Mouse (Mus musculus) lung, embryonic 14.5 days (tissue): ENCODE measurements around the gene 0610010F05Rik. TPM values are rescaled to one million over a fixed set of nuclear protein-coding genes. Genes with fewer than 3 reads are reported as not detected.

Experiments used
- ATAC-seq: fragments of 200-750 bp; cut with Nextera tagmentation; 2 replicates; pipeline ENCODE4 v1.8.0; 2017; ENCODE audit warnings: mild to moderate bottlenecking, moderate TSS enrichment, moderate library complexity; ENCODE audit not compliant: insufficient read depth
- DNase-seq: peaks from one replicate; pipeline ENCODE4 v3.0.0-alpha.2; 2015
- H3K27ac ChIP-seq: fragments of 300-500 bp; sonication (generic); 2 replicates; pipeline ENCODE4 v1.5.1; 2014; ENCODE audit warnings: low read depth, mild to moderate bottlenecking, moderate library complexity
- H3K27me3 ChIP-seq: fragments of 300-500 bp; sonication (generic); 2 replicates; pipeline ENCODE4 v1.6.1; 2014; ENCODE audit warnings: low read length, control low read depth; ENCODE audit not compliant: insufficient read depth
- H3K36me3 ChIP-seq: fragments of 300-500 bp; sonication (generic); 2 replicates; pipeline ENCODE4 v1.6.1; 2014; ENCODE audit warnings: control low read depth; ENCODE audit not compliant: insufficient read depth
- H3K4me1 ChIP-seq: fragments of 300-500 bp; sonication (generic); 2 replicates; pipeline ENCODE4 v1.6.1; 2014; ENCODE audit warnings: antibody characterized with exemption, control low read depth; ENCODE audit not compliant: insufficient read depth
- H3K4me2 ChIP-seq: fragments of 300-500 bp; sonication (generic); 2 replicates; pipeline ENCODE4 v1.6.1; 2014; ENCODE audit warnings: mild to moderate bottlenecking
- H3K4me3 ChIP-seq: fragments of 300-500 bp; sonication (generic); 2 replicates; pipeline ENCODE4 v1.5.1; 2014; ENCODE audit warnings: low read depth, low read length
- H3K9ac ChIP-seq: fragments of 300-500 bp; sonication (generic); 2 replicates; pipeline ENCODE4 v1.6.1; 2014
- H3K9me3 ChIP-seq: fragments of 300-500 bp; sonication (generic); 2 replicates; pipeline ENCODE4 v1.6.1; 2016; ENCODE audit warnings: low read depth, low read length, control low read depth
- CTCF ChIP-seq: IDR thresholded peaks from 2 replicates; pipeline ENCODE4 v1.5.1; 2016; ENCODE audit warnings: antibody characterized with exemption, low read depth
- WGBS: fragments of 180-500 bp; shearing (Covaris S2); extraction: QIAGEN DNeasy Blood & Tissue Kit; methylation state at CpG from one replicate; pipeline ENCODE4 v1.1.7; 2014; 5-methylcytosine and 5-hydroxymethylcytosine counted together
- polyA plus RNA-seq: library from polyadenylated mRNA; unstranded; fragments of >200 nt; fragmentation: Nextera tagmentation; extraction: Ambion mirVana; gene quantifications from 2 replicates; pipeline ENCODE4 v1.2.1, GENCODE M21; 2014

Gene 0610010F05Rik
- polyA plus RNA-seq, 1 experiment from 2014 or later: 21.6 TPM

DNA sequence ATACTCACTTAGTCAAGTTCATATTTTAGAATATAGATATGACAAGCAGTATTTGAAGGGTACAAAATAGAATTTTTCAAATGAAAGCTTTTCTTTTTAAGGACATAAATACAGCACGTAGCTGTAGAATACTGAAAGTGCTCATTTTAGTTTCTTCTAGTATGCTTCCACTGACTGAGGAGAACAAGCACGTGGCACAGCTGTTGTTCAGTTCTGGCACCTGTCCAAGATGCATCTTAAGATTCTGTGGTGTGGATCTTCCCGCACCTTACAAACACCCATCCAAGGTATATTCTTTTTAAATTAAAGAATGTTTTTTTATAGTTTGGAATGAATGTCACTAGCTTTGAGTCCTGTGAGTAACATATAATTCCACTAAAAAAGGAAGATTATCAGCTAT lies 33.7 kb upstream of the 0610010F05Rik start:
- Histone ChIP-seq H3K4me1 (no peaks in the 10 kb centered on the region), H3K27ac (no peak overlapping the region; the same call in 1 of the 2 replicates), H3K4me3 (peak overlapping the region; percentile 89), H3K27me3 (no peaks in the 10 kb centered on the region), H3K9ac (no peak overlapping the region; the same call in 1 of the 2 replicates), H3K9me3 (no peaks in the 10 kb centered on the region), H3K36me3 (peaks cover 5% of the 10 kb centered on the region; the same call in 1 of the 2 replicates), H3K4me2 (peak overlapping the region; percentile 73)
- no peak for TF ChIP-seq CTCF
- ATAC-seq (no peak), DNase-seq (peak; percentile 56)
- 31% methylated on average over 3 of the region's 3 CpGs for WGBS

DNA sequence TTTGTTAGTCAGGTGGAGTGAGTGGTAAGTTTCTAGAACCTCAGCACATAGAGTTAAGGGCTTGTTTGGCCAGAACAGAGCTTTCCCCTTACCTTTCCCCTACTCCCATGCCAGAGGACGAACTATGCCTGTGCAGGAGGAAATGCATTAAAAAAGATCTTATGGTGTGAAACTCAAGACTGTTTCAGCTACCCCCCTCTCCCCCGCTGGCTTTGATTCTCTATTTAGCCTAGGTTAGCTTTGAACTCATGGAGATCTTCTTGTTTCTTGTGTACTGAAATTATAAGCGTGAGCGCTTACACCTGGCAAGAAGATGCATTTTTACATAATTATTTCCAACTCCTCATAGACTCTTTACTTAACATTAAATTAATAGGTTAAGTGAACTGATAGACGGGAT lies 33.1 kb upstream of the 0610010F05Rik start:
- no peak for TF ChIP-seq CTCF
- no peak for DNase-seq
- Histone ChIP-seq H3K36me3 (peaks cover 5% of the 10 kb centered on the region; the same call in 1 of the 2 replicates), H3K4me2 (peak overlapping the region; percentile 73), H3K4me1 (no peaks in the 10 kb centered on the region), H3K9me3 (no peaks in the 10 kb centered on the region), H3K27me3 (no peaks in the 10 kb centered on the region), H3K27ac (peak overlapping the region; percentile 90), H3K4me3 (peak overlapping the region; percentile 89), H3K9ac (peak overlapping the region; percentile 87)
- 5% methylated on average over 5 of the region's 5 CpGs for WGBS
- ATAC-seq: no peak

DNA sequence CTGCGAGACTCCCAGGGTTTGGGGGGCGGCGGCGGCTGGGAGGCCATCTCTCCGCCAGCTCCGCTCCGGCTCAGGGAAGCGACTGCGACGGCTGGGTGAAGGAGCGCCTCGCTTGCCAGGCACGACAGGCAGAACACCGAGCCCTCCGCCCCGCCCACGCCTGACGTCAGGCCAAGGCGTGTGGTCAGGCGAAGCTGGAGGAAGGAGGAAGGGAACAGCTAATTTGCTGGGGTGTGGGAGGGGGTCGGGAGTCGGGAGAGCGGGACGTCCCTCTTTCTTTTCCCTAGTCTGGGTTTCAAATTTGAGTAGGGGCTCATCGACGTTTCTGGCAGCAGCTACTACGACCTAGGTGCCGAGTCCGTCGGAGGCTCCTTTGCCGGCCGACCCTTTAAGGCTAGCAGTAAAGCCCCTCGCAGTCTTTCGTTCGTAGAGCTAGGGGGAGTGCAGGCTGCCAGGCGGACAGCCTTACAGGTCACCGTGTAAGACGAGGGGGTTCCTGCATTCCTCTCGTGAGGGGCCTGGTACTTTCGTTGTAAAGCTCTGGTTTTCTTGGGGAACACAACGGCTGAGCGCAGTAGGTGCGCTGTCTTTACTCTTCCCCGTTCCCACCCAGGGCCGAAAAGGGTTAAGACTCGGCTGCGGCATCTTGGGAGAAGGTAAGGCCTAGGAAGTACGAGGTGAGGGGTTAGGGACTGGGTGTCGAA lies 32.5 kb upstream of the 0610010F05Rik start, which contains the start of gene Pex13:
Gene Pex13 (minus strand): TSS at position 162 of the 704 bp plus-strand sequence.
- Histone ChIP-seq H3K27ac (peak within 1 kb of the TSS; percentile 90), H3K27me3 (no peaks in the 10 kb centered on the region), H3K4me2 (peak within 1 kb of the TSS; percentile 73), H3K36me3 (peaks cover 5% of the 10 kb centered on the region; the same call in 1 of the 2 replicates), H3K9ac (peak within 1 kb of the TSS; percentile 87), H3K4me1 (no peaks in the 10 kb centered on the region), H3K4me3 (peak within 1 kb of the TSS; percentile 89), H3K9me3 (no peaks in the 10 kb centered on the region)
- ATAC-seq (peak; percentile 98), DNase-seq (peak; percentile 99)
- TF ChIP-seq CTCF: peak; percentile 11; the same call in 1 of the 2 replicates
- under 1% methylated on average over 49 of the region's 49 CpGs for WGBS

DNA sequence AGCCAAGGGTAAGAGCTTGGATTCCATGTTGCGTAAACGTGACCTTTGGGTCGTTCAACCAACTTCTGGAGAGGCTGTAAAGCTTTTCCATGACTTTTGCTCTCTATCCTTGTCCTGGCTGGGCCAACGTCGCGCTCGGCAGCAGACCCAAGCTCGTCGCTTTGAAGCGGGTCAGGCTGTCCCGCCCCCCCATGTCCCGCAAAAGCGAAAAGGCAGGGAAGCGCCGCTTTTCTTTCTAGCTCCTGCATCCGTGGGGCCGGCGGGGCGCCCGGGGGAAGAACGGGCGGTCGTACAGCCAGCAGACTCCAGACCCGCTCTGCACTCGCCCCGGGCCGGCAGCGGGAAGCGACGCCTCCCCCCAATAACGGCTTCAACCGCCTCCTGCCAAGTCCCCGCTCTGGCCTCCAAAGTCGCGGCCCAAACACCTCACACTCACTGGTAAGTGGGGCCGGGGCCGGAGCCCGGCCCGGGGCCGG lies 31.9 kb upstream of the 0610010F05Rik start, which contains the start of gene Pus10:
Gene Pus10 (plus strand): TSS at position 364 of the 476 bp plus-strand sequence.
- DNase-seq: peak; percentile 72
- H3K4me2 ChIP-seq: peak within 1 kb of the TSS; percentile 73
- H3K27me3 ChIP-seq: no peaks in the 10 kb centered on the region
- H3K27ac ChIP-seq: peak within 1 kb of the TSS; percentile 90
- peaks cover 5% of the 10 kb centered on the region; the same call in 1 of the 2 replicates for H3K36me3 ChIP-seq
- H3K9me3 ChIP-seq: no peaks in the 10 kb centered on the region
- under 1% methylated on average over 40 of the region's 40 CpGs for whole genome bisulfite sequencing
- TF ChIP-seq CTCF: no peak
- H3K4me3 ChIP-seq: peak within 1 kb of the TSS; percentile 89
- ATAC-seq: peak; percentile 69; the same call in 1 of the 2 replicates
- no peaks in the 10 kb centered on the region for H3K4me1 ChIP-seq
- peak within 1 kb of the TSS; percentile 87 for H3K9ac ChIP-seq

DNA sequence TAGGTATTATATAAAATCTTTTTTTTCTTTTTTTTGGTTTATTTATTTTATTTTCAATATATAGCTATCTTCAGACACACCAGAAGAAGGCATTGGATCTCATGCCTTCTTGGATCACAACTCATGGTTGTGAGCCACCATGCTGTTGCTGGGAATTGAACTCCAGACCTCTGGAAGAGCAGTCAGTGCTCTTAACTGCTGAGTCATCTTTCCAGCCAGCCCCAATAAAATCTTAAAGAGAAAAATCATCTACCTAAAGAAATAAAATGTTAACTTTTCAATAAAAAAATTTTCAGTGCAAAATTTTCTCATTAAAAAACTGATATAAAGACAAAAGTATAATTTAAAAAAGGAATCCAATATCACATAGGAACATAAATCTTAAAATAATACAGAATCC lies 30.8 kb upstream of the 0610010F05Rik start:
- H3K4me3 ChIP-seq: peak overlapping the region; percentile 14; the same call in 1 of the 2 replicates
- H3K27ac ChIP-seq: no peak overlapping the region
- H3K9ac ChIP-seq: no peak overlapping the region
- no peak for DNase-seq
- no peaks in the 10 kb centered on the region for H3K27me3 ChIP-seq
- H3K4me1 ChIP-seq: no peaks in the 10 kb centered on the region
- peaks cover 4% of the 10 kb centered on the region; the same call in 1 of the 2 replicates for H3K36me3 ChIP-seq
- peak overlapping the region; percentile 43 for H3K4me2 ChIP-seq
- TF ChIP-seq CTCF: no peak
- H3K9me3 ChIP-seq: no peaks in the 10 kb centered on the region
- no peak for ATAC-seq

DNA sequence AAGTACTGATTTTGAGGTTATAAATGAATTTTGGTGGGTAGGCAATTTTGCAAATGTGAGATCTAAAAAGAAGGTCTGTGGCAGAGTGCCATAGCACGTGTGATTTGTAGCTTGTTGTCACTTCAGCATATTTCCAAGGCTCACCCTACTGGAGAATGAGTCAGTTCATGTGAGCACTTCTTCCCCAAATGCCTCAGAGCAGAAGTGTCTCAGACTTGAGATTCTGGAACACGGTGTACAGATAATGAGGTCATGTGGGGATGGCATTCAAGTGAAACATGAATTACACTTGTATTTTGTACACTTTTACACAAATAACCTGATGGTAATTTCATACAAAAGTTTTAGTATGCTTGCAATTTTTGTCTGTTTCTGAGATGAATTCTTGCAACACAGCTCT lies 24.4 kb upstream of the 0610010F05Rik start:
- no peak for TF ChIP-seq CTCF
- WGBS: 59% methylated on average over 2 of the region's 2 CpGs
- Histone ChIP-seq H3K9me3 (no peaks in the 10 kb centered on the region), H3K4me3 (no peak overlapping the region), H3K36me3 (0 out of 2 replicates have a peak, but pooled peaks cover 3% of the 10 kb centered on the region), H3K27me3 (no peaks in the 10 kb centered on the region), H3K4me1 (no peaks in the 10 kb centered on the region), H3K4me2 (no peak overlapping the region), H3K27ac (no peak overlapping the region), H3K9ac (no peak overlapping the region)
- ATAC-seq (no peak), DNase-seq (no peak)

DNA sequence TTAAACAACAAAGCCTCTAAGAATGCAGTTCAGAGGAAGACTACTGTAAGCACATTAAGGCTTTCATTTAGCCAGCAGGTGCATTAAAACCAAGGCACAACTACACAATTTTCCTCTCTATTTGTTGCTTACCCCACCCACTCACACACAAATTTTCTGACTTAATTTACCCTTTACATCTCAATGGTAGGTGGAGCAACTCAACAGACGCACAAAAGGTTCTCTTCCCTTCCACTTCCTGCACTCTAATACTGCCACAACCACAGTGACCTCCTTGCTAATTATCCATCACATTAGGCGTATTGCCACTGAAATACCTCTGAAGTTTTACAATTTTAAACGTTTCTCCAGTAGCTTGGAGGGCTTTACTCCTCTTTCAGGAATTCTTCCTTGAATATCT lies 20.2 kb upstream of the 0610010F05Rik start:
- Histone ChIP-seq H3K4me3 (no peak overlapping the region), H3K36me3 (peaks cover 12% of the 10 kb centered on the region), H3K27ac (no peak overlapping the region), H3K4me1 (no peaks in the 10 kb centered on the region), H3K9me3 (no peaks in the 10 kb centered on the region), H3K9ac (no peak overlapping the region), H3K4me2 (no peak overlapping the region), H3K27me3 (no peaks in the 10 kb centered on the region)
- DNase-seq (no peak), ATAC-seq (no peak)
- TF ChIP-seq CTCF: no peak
- 70% methylated on average over 3 of the region's 3 CpGs for WGBS
